Mouse (Mus musculus) cerebellum, postnatal 36 days (tissue): ENCODE data around the gene Pitpnc1.

Experiments
- DNase-seq, 2 experiments: peaks; one replicate each; pipeline ENCODE4 v3.0.0; 2021 to 2022; ENCODE audit warnings: mixed read lengths in 2 of 2

Pitpnc1 gene

DNA sequence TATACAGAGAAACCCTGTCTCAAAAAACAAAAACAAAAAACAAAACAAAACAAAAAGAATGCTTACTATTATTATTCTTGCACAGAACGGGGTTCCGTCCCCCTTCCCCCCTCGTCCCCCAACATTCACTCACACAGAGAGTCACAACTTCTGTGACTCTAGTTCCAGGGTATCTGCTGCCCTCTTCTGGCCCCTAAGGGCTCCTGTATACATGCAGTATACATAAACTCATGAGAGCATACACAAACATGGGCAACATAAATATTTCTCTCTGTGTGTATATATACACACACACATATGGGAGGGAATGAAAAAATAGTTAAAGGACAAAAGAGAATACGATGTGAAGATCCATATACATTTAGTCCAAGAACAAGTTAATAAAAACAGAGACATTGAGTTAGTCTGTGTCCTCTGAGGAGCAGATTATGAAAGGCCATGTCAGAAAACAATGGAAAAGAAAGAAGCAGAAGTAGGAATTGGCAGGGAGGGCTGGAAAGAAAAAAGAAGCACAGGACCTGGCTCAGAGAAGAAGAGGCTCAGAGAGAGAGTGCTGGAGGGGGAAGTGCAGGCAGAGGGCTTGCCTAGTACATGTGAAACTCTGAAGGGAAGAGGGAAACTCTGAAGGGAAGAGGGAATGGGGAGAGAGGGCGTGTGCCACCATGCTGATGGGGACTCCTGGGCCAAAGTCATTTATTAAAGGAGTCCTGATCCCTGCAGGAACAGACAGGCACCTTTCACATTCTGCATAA is 68.5 kb downstream of the Pitpnc1 start:
- no peak for DNase-seq

DNA sequence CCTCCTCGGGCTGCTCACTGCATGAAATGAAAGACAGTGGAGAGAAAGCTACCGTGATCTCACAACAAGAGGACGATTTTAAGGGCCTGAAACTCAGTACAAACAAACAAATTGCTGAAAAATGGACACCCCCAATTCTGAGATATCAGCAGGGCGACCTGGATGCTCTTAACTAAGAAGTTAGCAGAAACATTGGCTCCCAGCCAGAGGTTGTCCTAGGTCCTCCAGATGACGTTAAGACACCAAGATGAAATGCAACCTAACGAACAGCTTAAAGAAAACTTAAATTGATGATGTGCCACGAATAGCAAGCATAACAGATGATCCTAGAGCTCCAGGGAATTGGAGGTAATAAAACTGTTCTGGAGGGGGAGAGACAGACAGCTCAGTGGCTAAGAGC is 69.7 kb downstream of the Pitpnc1 start:
- DNase-seq, result no peak

DNA sequence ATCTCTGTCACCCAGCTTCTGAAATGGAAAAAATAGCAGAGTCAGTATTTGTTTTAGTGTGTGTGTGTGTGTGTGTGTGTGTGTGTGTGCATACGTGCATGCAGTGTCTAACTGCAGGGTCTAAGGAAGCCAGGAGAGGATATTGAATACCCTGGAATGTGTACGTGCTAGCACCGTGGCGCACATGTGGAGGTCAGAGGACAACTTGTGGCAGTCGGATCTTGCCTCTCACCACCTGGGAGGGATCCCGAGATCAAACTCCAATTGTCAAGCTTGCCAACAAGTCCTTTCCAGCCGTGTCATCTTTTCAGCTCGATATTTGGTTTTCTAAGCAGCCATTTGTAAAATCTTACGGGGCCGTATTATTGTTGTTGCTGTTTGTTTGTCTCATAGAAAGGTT is 70.5 kb downstream of the Pitpnc1 start:
- DNase-seq, result no peak

DNA sequence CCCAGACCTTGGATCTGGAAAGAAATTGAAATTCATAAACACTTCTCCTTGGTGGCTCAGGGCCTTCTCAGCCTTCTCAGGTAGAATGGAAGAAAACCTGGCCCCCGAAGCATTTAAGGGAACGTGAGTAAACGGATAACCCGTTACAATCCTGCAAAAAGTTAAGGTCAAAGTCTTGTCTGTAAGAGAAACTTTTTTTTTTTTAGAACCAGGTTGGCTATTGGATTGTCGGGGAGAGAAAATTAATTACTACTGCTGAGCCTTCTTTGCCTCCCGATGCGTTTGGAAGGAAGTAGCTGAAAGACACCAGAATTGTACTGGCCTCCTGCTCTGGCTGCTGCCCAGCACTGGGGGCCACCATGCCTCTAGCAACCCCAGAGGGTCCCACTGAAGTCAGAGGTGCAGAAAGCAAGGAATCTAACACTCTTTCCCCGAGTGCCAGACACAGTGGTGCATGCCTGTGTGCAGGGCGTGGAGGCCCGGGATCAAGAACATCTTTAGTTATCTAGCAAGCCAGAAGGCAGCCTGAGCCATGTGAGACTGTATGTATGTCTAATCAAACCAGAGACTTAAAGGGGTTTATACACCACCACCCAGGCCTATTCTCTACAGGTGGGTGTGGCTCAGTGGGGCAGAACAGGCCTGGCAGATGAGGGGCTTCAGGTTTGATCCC is 73.0 kb downstream of the Pitpnc1 start:
- no peak for DNase-seq

DNA sequence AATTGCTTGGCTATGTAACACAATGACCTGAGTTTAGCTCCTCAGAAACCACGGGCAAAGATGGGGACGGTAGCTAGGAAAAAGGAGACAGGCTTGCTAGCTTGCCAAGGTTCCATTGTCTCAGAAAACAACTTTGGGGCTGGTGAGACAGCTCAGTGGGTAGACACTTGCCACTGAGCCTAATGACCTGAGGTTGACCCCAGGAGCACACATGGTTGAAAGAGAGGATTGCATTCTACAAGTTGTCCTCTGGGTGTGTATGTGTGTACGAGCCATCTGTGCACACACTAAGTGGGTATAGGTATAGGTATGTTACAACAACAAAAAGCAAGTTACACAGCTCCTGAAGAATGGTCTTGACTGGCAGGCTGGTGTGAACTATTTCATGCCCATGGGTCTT is 76.3 kb downstream of the Pitpnc1 start:
- DNase-seq, result no peak

DNA sequence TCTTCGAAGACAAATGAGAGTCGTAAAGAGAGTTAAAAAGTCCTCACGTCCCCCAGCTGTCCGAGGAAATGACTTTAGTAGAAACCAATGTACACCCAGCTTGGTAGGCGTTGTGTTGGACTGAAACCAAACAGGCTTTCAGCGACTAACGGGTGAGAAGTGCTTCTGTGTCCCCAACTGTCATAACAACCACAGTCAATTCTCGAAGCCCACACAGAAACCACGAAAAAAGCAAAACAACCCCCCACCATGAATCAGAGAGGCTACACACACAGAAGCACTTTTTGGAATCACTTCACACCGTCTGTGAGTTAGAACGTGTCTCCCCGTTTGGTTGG is 76.7 kb downstream of the Pitpnc1 start:
- no peak for DNase-seq

DNA sequence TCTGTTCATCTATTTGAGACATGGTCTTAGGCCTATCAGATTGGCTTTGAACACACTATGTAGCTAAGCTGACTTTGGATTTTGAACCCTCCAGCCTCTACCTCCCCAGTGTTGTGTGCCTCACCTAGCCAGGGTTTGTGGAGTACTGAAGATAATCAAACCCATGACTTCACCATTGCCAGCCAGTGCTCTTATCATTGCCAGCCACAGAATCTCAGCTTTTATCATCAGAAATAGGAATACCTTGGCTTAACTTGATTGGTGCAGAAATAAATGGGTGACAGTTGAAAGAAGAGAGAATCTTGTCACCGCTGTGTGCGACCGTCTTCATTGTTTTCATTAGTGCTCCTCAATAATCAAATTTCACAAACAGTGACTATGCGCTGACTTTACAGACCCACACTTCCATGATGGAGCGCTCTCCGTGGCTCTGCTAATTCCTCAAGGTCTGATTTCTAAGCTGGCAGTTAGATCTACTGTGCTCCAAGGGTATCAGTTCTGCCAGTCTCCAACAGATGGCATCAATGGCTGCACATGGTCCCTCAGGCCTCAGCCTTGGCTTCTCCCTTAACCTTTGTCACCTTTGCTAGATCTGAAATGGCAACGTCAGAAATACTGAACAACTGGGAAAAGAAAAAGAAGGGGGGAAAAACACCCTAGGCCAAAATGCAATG is 77.2 kb downstream of the Pitpnc1 start:
- peak in 1 of 2 experiments; percentile 27 for DNase-seq

DNA sequence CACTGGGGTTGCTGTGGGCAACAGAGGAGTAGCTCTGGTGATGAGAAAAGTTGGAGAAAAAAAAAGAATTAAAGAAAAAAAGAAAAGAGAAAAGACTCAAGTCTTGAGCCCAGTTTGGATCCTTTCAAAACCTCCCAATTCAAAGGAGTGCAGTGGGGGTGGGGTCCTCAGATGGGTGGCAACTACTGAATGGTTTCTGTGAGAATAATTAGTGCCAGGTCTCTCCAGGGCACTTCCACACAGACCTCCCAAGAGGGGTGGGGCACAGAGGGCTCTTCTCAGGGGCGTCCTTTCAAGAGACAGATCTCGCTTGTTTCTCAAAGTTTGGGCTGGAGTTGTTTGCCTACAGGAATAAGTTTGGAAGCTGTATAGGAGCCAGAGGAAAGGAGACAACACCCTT is 80.0 kb downstream of the Pitpnc1 start:
- DNase-seq, result no peak

DNA sequence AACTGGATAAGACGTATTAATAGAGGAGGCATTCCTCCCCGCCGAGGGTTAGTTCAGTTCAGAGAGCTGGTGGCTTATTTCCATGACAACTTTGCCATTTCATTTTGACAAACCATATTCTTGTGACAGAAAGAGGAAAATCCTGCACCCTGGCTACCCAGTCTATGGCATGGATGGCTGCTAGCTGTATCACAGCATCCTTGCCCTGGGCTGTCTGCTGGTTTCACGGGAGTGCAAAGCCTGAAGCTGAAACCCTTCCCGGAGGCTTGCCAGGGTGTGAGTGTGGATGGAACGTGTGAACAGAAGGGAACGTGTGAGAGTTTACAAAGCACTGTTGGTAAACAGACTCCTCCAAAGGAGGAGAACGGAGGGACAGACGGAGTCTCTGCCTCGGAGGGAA is 80.5 kb downstream of the Pitpnc1 start:
- no peak for DNase-seq

DNA sequence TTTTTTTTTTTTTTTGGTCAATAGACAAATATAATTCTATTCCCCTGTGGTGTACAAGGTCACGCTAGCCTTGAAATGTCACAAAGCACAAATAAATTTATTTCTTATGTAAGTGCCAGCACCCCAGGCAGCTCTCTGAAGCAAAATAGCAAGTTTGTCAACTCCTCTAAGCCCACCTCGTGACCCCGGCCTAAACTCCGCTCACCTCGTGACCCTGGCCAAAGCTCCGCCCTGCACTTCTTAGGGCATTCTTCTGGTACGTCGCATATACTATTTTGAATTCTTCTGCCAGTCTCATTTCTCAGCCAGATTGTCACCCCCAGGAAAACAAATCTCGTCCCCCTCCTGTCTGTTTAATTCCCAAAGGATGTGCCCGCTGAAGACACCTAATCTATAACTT is 84.0 kb downstream of the Pitpnc1 start:
- no peak for DNase-seq

DNA sequence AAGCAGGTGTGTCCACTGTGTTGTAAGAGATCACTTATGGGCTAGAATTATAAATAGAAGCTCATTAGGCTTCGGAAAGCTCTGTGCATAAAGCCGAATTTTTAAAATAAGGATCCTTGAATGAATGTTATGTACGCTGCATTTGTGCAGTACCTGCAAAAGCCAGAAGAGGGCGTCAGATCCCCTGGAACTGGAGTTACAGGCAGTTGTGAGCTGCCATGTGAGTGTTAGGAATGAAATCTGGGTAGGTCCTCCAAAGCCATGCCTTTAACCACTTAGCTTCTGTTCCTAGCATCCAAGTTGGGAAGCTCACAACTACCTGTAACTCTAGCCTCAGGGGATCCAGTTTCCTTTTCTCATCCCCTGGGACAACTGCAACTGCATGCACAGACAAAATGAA is 85.2 kb downstream of the Pitpnc1 start:
- DNase-seq, result peak in 1 of 2 experiments; percentile 19

DNA sequence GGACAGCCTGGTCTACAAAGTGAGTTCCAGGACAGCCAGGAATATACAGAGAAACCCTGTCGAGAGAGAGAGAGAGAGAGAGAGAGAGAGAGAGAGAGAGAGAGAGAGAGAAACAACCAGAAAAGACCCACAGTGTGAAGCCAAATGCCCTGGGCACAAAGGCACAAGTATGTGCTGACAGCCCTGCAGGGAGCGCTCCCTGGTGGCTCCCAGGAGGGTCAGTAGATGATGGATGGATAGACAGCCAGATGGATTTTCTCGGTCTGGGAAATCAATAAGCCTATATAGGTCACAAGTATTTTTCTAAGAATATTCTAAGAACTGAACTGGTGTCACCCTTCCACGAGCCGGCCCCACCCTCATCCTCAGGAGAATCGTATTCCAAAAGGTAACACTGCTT is 86.5 kb downstream of the Pitpnc1 start:
- no peak for DNase-seq

DNA sequence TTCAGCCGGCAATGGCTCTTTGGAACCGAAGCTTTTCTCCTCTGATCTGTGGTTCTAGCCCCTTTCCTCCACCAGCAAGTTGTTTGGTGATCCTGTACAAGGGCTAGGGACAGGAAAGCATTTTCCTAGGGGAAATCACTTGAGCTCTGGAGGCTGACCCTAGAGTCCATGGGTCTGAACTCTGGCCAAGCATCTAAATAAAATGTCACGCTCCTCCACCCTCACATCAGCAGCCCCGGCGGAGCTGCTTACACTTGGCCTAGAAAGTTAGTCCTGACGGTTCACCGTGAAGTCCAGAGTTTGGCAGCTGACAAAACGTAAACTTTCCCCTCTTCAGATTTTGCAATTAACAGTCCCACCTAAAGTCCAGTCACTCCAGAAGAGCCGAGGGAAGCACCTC is 90.5 kb downstream of the Pitpnc1 start:
- DNase-seq, result no peak

DNA sequence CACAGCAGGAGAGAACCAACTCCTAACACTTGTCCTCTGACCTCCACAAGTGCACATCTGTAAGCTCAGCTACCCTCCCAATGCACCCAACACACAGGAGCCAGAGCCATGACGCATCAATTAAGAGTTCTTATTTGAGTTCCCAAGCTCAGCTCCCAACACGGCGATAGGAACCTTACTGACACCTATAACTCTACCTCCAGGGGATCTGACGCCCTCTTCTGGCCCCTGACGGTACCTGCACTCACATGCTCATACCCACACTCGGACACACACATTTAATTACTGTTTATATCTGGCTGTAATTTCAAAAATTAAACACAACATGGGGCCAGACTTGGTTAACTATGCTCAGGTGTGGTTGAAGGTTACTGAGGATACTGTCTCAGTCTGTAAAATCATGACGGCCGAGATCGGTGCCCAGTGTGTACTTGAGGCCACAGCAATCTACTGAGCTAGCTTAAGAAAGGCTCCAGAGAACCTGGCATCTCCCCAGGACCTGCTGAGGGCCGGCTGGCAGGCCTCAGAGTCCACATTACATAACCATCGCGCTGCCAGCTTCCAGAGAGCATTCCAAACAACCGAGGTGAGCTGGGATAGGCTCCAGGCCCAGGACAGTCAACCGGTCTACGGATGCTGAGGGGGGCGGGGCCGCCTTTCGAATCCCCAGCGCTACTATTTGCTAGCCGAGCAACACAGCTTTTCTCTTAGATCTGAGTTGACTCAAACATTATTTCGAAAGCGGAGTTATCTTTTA is 91.2 kb downstream of the Pitpnc1 start:
- peak; percentile 97 to 99 for DNase-seq

DNA sequence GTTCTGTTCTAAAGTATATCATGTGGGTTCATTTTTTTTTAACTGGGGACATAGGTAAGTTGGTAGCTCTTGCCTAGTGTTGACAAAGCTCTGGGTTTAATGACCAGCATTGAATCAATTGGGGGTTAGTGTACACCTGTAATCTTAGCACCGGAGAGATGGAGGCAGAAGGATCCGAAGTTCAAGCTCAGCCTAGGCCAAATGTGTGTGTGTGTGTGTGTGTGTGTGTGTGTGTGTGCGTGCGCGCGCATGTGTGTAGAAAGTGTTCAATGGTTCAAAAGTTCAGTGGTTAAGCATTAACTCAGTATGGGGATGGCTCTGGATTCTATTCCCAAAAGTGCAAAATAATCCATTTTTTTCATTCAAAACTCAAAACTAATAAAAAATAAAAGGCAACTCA is 93.2 kb downstream of the Pitpnc1 start:
- DNase-seq, result no peak

DNA sequence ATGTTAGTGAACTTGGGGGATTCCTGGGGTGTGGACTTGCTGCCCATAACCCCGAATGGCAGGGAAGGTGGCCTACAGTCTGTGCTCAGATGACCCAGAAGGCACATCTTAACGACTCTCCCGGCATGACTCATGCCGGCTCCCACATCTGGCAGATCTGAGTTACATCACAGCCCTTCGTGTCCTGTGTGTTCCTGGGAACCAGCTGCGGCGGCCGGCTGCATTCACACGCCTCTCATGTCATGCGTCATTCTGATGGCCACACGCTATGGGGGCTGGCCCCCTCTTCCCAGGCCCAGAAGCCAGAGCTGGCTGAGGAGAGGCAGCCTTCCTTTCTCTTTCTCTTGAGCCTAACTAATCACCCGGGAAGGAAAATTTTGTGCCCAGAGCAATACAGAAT is 94.2 kb downstream of the Pitpnc1 start:
- DNase-seq, result no peak

DNA sequence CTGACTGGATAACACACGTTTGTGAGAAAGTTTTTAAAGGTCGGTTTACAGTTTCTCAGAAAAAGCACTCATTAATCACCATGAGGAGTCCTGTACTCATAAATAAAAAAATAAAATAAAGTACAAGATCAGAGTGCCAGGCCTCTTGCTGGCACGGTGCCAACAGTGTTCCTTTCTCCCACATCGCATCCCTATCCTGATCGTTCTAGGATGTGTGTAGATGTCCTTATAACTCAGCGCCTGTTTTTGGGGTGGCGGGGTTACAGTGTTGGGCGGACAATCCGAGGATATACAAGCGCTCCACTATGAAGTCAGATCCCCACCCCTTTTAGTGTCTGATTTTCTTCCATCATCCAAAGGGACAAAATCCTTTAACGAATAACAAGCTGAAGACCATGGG is 94.7 kb downstream of the Pitpnc1 start:
- no peak for DNase-seq

DNA sequence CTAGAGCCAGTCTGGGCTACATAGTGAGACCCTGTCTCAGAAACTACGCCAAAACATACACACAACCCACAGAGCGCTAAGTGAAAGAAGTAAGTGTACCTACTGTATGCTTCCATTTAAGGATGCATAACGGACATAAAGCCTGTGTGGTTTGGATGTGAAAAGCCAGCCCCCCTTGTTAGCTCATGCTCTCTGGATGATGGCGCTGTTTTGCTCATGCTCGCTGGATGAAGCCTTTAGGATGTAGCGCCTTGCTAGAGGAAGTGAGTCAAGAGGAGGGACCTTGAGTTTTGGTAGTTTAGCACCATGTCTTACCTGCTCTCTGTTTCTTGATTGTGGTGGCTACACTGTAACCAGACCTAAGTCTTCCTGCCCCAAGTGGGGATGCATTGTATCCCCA is 96.9 kb downstream of the Pitpnc1 start:
- DNase-seq, result no peak

DNA sequence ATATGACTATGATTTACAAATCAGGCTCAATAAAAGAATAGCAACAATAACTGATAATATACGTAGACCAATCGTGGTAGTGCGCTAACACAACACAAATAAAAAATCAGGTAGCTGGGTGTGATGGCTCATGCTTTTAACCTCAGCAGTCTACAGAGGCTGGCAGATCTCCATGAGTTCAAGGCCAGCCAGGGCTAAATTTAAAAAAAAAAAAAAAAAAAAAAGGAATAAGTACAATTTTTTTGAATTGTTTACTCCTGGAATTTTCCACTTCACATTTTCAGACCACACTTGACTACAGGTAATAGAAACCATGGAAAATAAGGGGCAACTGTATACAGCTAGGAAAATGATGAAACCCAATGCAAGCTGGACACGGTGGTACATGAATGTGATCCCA is 97.3 kb downstream of the Pitpnc1 start:
- no peak for DNase-seq

DNA sequence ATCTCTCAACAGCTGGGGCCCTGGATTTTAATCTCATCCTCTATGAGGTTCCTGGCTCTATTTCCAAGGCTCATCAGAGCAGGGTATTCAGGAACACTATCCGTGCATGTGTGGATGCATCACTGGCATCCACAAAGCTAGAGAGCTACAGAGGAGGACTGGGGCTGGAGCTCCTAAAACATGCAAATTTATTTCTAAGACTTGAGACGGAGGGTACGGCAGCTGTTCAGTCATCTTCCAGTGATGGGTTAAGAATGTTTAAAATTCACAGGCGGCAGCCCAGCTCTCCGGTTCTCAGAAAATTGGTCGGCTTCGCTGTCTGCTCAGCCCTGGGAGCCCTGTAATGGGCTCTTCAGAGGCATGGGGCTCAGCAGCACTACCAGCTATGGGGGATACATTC is 97.8 kb downstream of the Pitpnc1 start:
- no peak for DNase-seq

DNA sequence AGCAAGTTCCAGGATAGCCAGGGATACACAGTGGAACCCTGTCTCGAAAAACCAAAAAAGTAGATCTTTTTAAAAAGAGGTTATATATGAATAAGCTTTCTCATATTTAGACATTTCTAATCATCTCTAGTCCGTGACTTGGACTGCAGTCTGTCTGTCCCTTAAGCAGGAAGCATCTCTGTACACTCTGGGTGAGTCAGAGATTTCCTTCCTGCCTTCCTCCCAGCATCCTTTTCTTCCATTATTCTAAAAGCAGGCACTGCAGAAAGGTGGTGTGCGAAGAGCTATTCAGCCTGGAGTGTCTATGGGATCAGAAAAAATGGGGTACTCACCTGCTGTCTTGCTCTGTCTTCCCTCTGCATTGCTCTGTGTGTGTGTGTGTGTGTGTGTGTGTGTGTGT is 100.0 kb downstream of the Pitpnc1 start:
- DNase-seq, result no peak

DNA sequence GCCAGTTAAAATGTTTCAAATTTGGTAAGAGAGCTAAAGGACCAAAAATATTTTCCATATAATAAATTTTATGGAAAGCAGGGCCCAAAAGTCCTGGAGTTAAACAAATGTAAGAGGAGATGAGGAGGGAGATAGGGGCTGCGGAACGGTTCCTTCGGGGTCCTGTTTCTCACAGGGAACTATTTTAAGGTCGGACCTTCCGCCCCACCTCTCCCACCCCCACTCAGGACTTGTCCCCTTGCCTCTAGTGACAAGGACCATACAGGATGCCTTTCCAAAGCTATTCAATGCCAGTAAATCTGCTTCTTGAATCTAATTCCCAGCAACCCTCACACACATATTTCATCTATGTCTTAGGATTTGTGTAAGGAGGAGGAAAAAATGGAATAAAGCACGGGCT is 100.8 kb downstream of the Pitpnc1 start:
- DNase-seq, result no peak

DNA sequence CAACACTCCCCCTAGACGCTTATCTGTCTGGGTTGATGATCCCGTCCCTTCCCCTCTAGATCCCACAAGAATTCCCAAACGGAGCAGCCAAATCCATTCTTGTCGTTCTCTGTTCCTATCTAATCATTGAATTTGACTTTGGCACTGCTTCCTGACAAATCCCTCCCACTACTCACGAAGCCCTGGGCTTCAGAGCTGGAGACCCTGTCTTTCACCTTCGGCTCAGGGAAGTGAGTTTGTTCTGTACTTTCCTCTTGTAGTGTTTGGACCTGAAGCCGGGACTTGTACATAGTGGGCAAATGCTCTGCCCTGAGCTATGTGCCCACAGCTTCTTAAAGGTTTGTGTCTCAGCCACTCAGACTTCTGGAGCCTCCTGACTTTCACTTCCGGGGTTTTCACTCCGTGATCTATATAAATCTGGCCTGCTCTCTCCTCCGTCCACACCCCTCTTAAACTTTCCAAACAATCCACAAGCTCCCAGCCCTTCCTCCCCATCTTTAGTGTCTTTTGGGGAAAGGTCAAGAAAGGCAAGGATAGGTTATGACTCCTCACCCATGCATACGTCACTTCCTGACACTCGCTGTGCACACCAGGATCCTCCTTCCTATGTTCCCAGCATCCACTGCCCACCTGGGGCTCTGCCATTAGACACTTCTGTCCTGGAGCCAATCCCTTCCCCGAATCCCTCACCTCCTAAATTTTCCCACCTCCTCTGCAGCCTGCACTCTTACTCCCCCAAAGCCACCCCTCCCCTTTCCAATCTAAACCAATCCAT is 104.4 kb downstream of the Pitpnc1 start:
- DNase-seq, result no peak
